Mouse (Mus musculus) CH12.LX (cell line): ENCODE data around the gene Atp6v1g3.

Experiments
- CTCF ChIP-seq, 2 experiments: IDR thresholded peaks in 1 of 2; conservative IDR thresholded peaks in 1 of 2; 2 replicates each; pipeline ENCODE4 v1.5.1; 2011 to 2012; ENCODE audit warnings: low read depth in 2 of 2, low read length in 2 of 2, improper control_type of control experiment in 1 of 2, inconsistent platforms in 1 of 2, mild to moderate bottlenecking in 1 of 2, moderate library complexity in 1 of 2
- NRF1 ChIP-seq: IDR thresholded peaks from 2 replicates; pipeline ENCODE4 v1.6.1; 2014; ENCODE audit warnings: low read depth, mild to moderate bottlenecking, inconsistent platforms, low read length, improper control_type of control experiment, moderate library complexity
- POLR2AphosphoS2 ChIP-seq: IDR thresholded peaks from 2 replicates; pipeline ENCODE4 v1.6.1; 2011; ENCODE audit warnings: low read depth, low read length, improper control_type of control experiment
- USF1 ChIP-seq: IDR thresholded peaks from 2 replicates; pipeline ENCODE4 v1.6.1; 2014; ENCODE audit warnings: low read depth, mild to moderate bottlenecking, inconsistent platforms, low read length, improper control_type of control experiment
- ZC3H11A ChIP-seq: IDR thresholded peaks from 2 replicates; pipeline ENCODE4 v1.6.1; 2012; ENCODE audit warnings: low read depth, mild to moderate bottlenecking, inconsistent platforms, low read length, improper control_type of control experiment

- TF ChIP-seq POLR2AphosphoS2, result no peak
- no peak for TF ChIP-seq NRF1
- TF ChIP-seq USF1, result no peak
- no peak for TF ChIP-seq CTCF (conservative IDR thresholded peaks at IDR 0.05 in 1 of 2, IDR thresholded peaks at IDR 0.05 in 1 of 2; ENCODE audit: low read depth in 2 of 2, low read length in 2 of 2)
- TF ChIP-seq ZC3H11A, result no peak
Observed at GRCm38 (mm10) chr1:138337417-138337816, 63.9 kb downstream of the Atp6v1g3 start.
